ENCODE assay signal across 9 mouse cellular contexts in genomic region chr5:118386126-118386525, GRCm38 (mm10).
DNase-seq lines count a peak whose midpoint lies in the region; ATAC-seq lines count a peak whose summit lies in the region.
"Had no signal": no experiment of that assay in that cellular context is flagged by ENCODE, and none has a peak within 500 bp of the region (broad histone marks: within the 10 kb centered on the region; RNA-seq: fewer than 3 reads in every experiment).

No protein-coding gene starts in this region.

- DNase-seq in heart, adult 11 months, result peak; percentile 98
- DNase-seq in adipocyte (ENCODE audit: low spot score), result peak; percentile 98
- peak; percentile 62 for DNase-seq in gonadal fat pad, adult 2 months (ENCODE audit: low read depth)
- DNase-seq in kidney, postnatal 4 days, result peak; percentile 52 to 61
- no peak for DNase-seq in layer of hippocampus, adult 8-10 months (ENCODE audit: low spot score in 2 of 2)
- DNase-seq in layer of hippocampus, adult 11-12 months (ENCODE audit: low spot score), result no peak

- WGBS in heart, embryonic 12.5 days, result 64% methylated on average over 4 of the region's 4 CpGs

- no peak for ATAC-seq in heart, embryonic 12.5 days (ENCODE audit: insufficient number of reproducible peaks, low FRiP score)
- no peak for ATAC-seq in erythroid progenitor cell, adult 5-6 weeks (replicated peaks; ENCODE audit: low FRiP score, poor library complexity, severe bottlenecking)

- peaks cover 26% of the 10 kb centered on the region for H3K9me3 ChIP-seq in heart, embryonic 12.5 days (replicated peaks)

- no peak overlapping the region for H3K9ac ChIP-seq in heart, embryonic 12.5 days

- H3K4me2 ChIP-seq in heart, embryonic 12.5 days, result no peak overlapping the region

- peaks cover 11% of the 10 kb centered on the region for H3K4me1 ChIP-seq in heart, embryonic 12.5 days (replicated peaks)

- H3K4me3 ChIP-seq in heart, embryonic 12.5 days, result no peak overlapping the region
- H3K4me3 ChIP-seq: myocyte had no signal

- H3K27me3 ChIP-seq in heart, embryonic 12.5 days (replicated peaks), result no peaks in the 10 kb centered on the region

- no peak overlapping the region for H3K27ac ChIP-seq in heart, embryonic 12.5 days (ENCODE audit: poor library complexity, severe bottlenecking)

- H3K36me3 ChIP-seq in heart, embryonic 12.5 days, result 0 out of 2 replicates have a peak, but pooled peaks cover 2% of the 10 kb centered on the region

Comparison
In these comparisons a context has a peak if more than half of its experiments do, and no peak if none do; other contexts are left out.
1. DNase-seq: peak in heart, adult 11 months (single experiment), adipocyte (single experiment), gonadal fat pad, adult 2 months (single experiment) and kidney, postnatal 4 days (2 of 2); none in layer of hippocampus, adult 8-10 months (0 of 2) and layer of hippocampus, adult 11-12 months (single experiment).